Mouse (Mus musculus) liver, embryonic 14.5 days (tissue): Measurements from ENCODE around the gene Clba1.

ENCODE experiments used
- CTCF ChIP-seq: IDR thresholded peaks from 2 replicates; pipeline ENCODE4 v1.5.1; 2016; ENCODE audit warnings: antibody characterized with exemption, low read depth, control low read depth
- EP300 ChIP-seq: IDR thresholded peaks from 2 replicates; pipeline ENCODE4 v1.6.1; 2016; ENCODE audit warnings: antibody characterized with exemption, low read depth

DNA sequence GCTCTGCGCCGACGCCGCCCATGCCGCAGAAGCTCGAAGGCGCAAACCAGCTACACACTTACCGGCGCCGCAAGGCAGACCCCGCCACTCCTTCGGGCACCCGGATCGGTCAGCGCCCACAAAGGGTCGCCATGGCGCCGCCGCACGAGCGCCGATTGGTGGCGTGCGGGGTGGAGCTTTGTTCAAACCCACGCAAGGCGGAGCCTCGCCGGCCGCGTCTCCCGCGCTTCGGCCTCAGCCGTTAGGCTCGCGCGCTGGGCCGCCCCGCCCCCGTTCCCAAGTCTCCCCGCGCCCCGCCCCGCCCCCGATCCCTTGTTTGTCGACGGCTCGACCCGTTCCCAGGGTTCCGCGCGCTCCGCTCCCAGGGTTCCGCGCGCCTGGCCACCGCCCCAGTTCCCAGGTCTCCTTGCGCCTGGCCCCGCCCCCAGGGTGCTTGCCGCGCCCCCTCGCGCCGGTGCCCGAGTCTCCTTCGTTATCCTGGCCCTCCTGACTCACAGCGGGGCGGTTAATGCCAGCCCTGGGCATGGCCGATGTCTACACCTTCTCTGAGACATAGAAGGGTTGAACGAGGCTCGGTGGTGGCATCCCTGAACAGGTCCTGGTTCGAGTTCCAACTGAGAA lies 20.6 kb downstream of the Clba1 start, which contains the start of gene Cdca4:
- TF ChIP-seq CTCF (peak; percentile 34; the same call in 1 of the 2 replicates), EP300 (no peak)
